Mouse (Mus musculus) adrenal gland (tissue): ENCODE measurements around the gene Wnt5b.

Experiments
- intact Hi-C: fragments of 180-260 bp; cut with DNase I; formaldehyde crosslinking; loops from one replicate; pipeline ENCODE4 v1.15.1; 2025

Gene Wnt5b

DNA sequence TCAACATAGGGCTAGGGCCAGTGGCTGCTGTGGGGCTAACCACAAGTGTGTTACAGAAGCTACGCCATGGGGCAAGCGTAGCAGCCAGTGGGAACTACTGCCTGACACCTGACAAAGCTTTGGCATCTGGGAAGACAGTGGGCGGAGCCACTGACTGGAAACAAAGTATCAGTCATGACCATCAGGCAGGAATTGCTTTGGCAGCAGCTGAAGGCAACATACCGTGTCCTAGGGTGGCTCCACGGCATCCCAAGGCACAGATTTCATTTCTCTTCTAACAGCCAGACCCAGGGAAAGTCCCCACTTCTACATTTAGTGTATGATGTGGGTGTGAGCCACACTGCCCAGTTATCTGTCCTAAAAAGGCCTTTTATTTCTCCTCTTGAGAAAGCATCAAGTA is 17.6 kb downstream of the Wnt5b start:
- intact Hi-C loops: no loop called here

GRCm38 (mm10) chr6:119521931-119522391 is 22.2 kb downstream of the Wnt5b start:
- intact Hi-C loops: no loop called here

DNA sequence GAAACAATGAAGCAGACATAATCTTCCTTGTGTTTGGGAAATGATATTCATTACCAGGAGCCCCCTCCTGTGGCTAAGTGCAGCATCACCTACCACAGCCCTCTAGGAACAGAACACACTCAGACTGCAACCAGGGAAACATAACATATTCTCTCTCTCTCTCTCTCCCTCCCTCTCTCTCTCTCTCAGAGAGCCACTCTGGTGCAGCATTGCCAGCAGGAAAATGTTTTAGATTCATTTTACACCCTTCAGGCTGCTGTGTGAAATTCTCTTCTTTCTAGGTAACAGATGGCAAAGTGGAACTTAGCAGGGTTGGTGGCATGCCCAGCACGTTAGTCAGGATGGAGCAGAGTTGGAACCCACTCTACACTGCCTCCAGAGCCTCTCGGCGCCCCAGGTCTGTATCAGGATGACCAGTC is 22.7 kb downstream of the Wnt5b start:
- intact Hi-C loops: no loop called here

- intact Hi-C loops: no loop called here
Observed at GRCm38 (mm10) chr6:119520731-119521130, 23.4 kb downstream of the Wnt5b start.

DNA sequence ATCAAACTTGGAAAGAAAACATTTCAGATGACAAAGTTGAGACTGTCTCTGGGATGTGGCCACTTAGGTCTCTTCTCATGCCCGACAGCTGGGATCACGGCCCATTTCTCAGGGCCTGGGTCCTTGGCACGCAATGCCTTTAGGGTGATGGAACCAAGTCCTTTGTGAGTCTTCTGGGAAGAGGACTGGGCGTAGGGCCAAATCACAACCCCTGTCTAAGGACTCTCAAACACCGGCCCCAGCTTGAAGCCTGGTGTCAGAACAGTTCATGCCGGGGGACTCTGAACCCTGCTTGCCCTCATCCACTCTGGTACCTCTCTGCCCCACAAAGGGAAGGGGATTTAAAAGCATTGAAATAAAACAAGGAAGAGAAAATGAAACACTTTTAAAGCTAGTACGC is 30.1 kb downstream of the Wnt5b start:
- intact Hi-C loops: no loop called here

DNA sequence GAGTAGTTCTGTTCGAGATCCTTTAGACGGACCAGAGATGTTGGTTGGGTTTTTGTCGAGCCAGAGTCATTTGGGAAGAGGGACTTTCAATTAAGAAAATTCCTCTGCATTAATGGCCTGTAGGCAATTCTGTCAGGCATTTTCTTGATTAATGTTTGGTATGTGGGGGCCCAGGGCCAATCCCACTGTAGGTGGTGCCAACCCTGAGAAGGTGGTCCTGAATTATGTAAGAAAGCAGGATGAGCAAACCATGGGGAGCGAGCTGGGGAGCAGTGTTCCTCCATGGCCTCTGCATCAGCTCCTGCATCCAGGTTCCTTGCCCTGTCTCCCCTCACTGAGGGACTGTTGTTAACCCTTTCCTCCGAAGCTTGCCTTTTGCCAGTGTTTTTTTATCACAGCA is 30.7 kb downstream of the Wnt5b start:
- intact Hi-C loops: no loop called here

DNA sequence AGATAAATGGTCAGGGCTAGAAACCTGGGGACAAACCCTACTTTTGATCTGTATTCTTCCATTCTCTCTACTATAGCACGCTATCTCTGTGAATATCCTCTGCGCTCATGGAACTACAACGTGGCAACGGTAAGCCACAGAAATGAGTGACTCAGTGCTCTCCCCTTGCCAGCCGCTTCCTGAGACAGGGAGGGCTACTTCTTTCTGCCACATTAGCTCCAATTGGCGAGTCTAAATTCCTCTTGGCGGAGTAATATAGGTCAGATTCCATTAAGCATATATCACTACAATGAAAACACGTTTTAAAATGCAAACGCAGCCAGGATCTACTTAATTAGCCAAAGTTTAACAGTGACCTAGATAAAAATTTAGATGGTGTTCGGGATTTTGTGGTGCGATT is 31.4 kb downstream of the Wnt5b start:
- intact Hi-C loops: no loop called here

- intact Hi-C loops: no loop called here
Observed at GRCm38 (mm10) chr6:119509437-119510037, 34.6 kb downstream of the Wnt5b start.

DNA sequence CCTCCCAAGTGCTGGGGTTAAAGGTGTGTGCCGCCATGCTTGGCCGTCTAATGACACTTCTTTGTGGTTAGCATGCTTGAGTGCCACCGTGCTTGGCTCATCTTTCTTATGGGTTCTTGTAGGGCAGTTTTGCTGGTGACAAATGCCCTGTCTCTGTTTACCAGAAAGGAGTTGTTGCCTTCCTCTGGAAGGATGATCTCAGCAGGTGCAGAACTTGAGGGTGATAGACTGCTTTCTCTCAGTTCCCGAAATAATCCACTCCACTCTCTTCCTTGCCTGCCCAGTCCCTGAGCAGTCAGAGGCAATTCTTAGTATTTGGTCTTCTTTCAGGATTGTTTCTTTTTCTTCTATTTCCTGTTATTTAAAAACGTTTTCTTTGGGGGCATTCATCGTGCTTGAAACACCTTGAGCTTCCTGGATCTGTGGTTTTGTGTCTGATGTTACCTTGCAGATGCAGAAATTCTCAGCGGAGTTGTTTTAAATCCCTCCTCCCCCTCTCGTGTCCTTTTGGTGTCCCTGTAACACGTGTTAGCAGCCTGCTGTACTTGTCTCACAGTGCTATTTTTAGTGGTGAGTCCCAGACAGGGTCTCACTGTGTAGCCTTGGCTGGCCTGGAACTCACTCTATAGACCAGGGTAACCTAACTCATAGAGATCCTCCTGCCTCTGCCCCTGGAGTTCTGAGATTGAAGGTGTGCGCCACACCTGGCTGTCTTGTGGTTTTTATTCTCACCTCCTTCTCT is 35.3 kb downstream of the Wnt5b start:
- intact Hi-C loops: no loop called here

- intact Hi-C loops: no loop called here
Observed at GRCm38 (mm10) chr6:119508221-119508620, 35.9 kb downstream of the Wnt5b start.

DNA sequence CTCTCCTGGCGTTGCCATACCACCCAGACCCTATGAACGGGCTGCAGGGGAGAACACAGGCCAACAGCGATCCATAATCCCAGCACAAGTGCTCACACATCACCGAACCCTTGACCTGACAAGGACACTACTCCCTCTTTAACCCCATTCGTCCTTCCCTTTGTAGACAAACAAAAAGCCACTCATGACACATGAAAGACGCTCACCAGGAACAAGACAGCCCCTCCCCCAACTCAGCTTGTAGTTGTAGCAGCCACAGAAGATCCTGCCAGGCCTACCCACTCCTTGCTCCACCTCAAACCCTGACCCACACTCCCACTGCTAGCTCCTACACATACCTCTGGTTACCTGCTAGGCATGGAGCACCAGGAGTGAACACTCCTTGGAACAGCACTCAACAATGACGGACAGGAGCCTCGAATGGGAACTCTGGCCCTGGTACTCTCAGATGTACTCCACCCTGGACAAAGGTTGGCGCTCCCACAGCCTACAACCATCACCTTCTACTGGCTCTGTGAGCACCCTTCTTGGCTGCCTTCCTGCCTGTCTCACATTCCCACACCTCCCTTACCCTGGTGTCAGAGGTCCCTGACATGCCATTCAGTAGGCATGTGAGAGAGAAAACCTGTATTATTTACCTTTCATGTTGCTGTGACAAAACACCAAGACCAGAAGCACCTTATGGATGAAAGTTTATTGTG is 38.5 kb downstream of the Wnt5b start:
- intact Hi-C loops: no loop called here

DNA sequence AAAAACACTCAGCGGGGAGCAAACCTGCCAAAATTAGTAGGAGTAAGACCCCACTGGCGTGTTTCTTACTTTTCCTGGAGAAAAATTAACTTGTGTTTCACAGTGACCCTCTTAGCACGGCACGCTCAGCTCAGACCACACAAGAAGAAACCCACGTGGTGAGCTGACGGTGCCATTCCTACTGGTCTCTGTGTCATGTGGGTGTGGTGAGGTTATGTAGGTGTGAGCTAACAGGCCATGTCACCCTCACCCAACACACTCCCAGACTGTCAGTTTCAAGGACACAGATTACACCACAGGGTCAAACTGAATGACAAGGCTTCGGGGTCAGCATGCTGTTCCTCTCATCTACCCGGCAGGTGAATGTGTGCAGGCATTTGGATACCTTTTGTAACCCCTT is 39.4 kb downstream of the Wnt5b start:
- intact Hi-C loops: no loop called here

GRCm38 (mm10) chr6:119502031-119502430 is 42.1 kb downstream of the Wnt5b start:
- intact Hi-C loops: no loop called here

- intact Hi-C loops: no loop called here
Observed at GRCm38 (mm10) chr6:119500086-119500485, 44.1 kb downstream of the Wnt5b start.

DNA sequence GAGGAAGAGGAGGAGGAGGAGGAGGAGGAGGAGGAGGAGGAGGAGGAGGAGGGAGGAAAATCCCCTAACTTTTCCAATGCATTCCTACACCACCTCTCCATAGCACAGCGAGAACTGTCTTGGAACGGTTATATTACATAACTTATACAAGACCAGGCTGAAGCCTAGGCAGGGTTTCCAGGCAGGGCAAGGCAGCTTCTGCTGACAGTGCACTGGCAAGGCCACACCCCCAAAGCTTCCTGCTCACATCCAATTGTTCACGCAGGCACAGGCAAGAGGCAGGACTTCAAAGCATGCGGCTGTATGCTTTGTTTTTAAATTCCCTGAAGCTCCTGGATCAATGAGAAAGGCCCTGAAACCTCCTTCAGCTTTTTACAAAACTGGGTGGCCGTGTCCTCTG is 44.9 kb downstream of the Wnt5b start:
- intact Hi-C loops: loop anchor here (10.0 kb wide), 2 partner anchors 426 to 696 kb away; no protein-coding TSS in a partner anchor

GRCm38 (mm10) chr6:119492630-119493014 is 51.5 kb downstream of the Wnt5b start:
- intact Hi-C loops: loop anchor here (10.0 kb wide), 2 partner anchors 432 to 702 kb away; no protein-coding TSS in a partner anchor

- intact Hi-C loops: loop anchor here (10.0 kb wide), 2 partner anchors 433 to 703 kb away; no protein-coding TSS in a partner anchor
Observed at GRCm38 (mm10) chr6:119491997-119492629, 52.0 kb downstream of the Wnt5b start.

DNA sequence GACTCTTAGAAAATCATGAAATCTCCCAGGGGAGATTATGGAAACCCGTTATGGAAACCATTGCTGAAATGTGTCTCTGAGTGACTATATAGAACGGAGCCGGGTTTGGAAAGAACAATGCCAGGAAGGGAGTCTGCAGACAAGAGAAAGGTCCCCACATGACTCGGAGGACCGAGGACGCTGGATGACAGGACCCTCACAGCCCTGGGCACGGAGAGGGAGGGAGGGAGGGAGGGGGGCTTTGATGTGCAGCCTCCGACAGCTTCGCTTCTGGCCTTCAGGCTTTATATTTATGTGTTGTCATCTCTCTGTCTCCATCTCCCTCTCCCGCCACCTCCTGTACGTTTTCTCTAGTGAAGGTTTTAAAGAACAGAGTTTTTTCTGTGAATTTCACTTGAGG is 53.1 kb downstream of the Wnt5b start:
- intact Hi-C loops: loop anchor here (10.0 kb wide), 2 partner anchors 434 to 704 kb away; no protein-coding TSS in a partner anchor

GRCm38 (mm10) chr6:119490549-119490948 is 53.6 kb downstream of the Wnt5b start:
- intact Hi-C loops: loop anchor here (10.0 kb wide), 2 partner anchors 434 to 704 kb away; no protein-coding TSS in a partner anchor

DNA sequence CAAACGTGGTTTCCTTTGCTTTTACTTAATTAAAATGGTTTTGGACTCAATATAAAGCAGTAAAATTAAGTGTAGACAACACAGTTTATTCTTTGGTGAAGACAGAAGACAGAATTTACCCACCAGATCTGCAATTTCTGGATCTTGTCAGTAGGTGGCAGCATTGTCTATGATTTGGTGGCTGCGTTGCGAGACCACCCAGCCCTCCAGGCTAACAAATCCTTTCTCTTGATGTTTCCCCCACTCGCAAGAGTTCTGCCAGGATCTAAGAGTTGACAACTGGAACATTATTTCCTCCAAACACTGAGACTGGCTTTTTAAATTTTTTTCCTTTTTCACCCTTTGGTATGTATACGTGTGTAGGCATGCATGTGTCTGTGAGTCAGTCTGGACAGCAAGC is 54.4 kb downstream of the Wnt5b start:
- intact Hi-C loops: loop anchor here (2.0 to 10.0 kb wide), 3 partner anchors 219 to 705 kb away; no protein-coding TSS in a partner anchor

DNA sequence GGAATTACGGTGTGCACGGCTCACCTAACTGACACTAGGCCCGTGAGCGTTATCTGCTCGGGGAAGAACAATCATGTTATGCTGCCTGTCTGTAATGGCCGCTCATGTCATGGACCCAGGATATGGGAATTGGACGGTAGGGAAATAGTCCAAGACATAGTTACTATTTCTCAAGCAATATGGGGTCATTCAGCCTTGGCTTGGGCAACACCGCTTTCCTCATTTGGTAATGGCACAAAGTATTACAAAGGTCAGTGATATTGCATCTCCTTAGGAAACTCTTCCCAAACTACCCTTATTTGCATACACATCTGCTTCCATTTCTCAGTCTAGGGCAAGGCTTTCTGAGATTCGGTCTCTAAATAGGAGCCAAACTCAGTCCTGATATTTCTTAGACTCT is 56.5 kb downstream of the Wnt5b start:
- intact Hi-C loops: loop anchor here (2.0 kb wide), 1 partner anchor 221 kb away; no protein-coding TSS in a partner anchor
